Mouse (Mus musculus): ENCODE data around the gene Zcchc8. TPM values are rescaled to one million over a fixed set of nuclear protein-coding genes. Genes with fewer than 3 reads are reported as not detected.

Zcchc8 gene
- polyA plus RNA-seq, 1 experiment = 59.7 TPM

DNA sequence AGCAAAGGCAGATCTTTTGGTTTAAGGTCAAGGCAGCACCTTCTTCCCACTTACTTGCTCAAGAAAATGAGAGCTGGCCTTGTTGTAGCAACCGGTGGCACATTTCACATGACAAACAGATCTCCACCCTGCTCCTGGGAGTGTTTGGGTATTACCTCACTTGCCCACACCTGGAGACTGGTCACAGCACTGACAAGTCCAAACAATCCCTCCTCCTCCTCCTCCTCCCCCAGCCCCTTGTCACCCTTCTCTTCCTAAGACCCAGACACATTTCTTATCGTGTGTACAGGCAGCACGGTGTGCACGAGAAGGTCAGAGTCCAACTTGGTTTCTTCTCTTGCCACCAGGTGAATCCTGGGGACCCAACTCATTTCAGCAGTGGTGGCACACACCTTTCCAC lies 23.9 kb downstream of the Zcchc8 start:
- Histone ChIP-seq H3K4me3 (replicated peaks; ENCODE audit: control insufficient read depth, low read depth, low read length) (no peak overlapping the region), H3K27ac (ENCODE audit: control insufficient read depth, insufficient read depth, low read depth, low read length, poor library complexity) (no peak overlapping the region), H3K4me1 (ENCODE audit: control insufficient read depth, insufficient read depth, low read length) (no peaks in the 10 kb centered on the region)
- 88% methylated on average over 4 of the region's 4 CpGs for WGBS
- TF ChIP-seq POLR2A (IDR thresholded peaks at IDR 0.05; ENCODE audit: borderline replicate concordance, control insufficient read depth, low read depth, low read length) (no peak), CTCF (IDR thresholded peaks at IDR 0.05; ENCODE audit: control insufficient read depth, insufficient read depth, low read length) (no peak)

- no peak overlapping the region for H3K4me3 ChIP-seq (replicated peaks; ENCODE audit: control insufficient read depth, low read depth, low read length)
- H3K27ac ChIP-seq (ENCODE audit: control insufficient read depth, insufficient read depth, low read depth, low read length, poor library complexity) = no peak overlapping the region
- H3K4me1 ChIP-seq (ENCODE audit: control insufficient read depth, insufficient read depth, low read length) = no peaks in the 10 kb centered on the region
- TF ChIP-seq CTCF (IDR thresholded peaks at IDR 0.05; ENCODE audit: control insufficient read depth, insufficient read depth, low read length) (no peak), POLR2A (IDR thresholded peaks at IDR 0.05; ENCODE audit: borderline replicate concordance, control insufficient read depth, low read depth, low read length) (no peak)
- WGBS = 78% methylated on average over 7 of the region's 7 CpGs
Observed at GRCm38 (mm10) chr5:123696244-123696643, 24.7 kb downstream of the Zcchc8 start.

GRCm38 (mm10) chr5:123694468-123694867 lies 26.4 kb downstream of the Zcchc8 start:
- WGBS = 54% methylated on average over 6 of the region's 6 CpGs
- Histone ChIP-seq H3K27ac (ENCODE audit: control insufficient read depth, insufficient read depth, low read depth, low read length, poor library complexity) (no peak overlapping the region), H3K4me1 (ENCODE audit: control insufficient read depth, insufficient read depth, low read length) (no peaks in the 10 kb centered on the region), H3K4me3 (replicated peaks; ENCODE audit: control insufficient read depth, low read depth, low read length) (no peak overlapping the region)
- TF ChIP-seq POLR2A (IDR thresholded peaks at IDR 0.05; ENCODE audit: borderline replicate concordance, control insufficient read depth, low read depth, low read length) (no peak), CTCF (IDR thresholded peaks at IDR 0.05; ENCODE audit: control insufficient read depth, insufficient read depth, low read length) (no peak)

DNA sequence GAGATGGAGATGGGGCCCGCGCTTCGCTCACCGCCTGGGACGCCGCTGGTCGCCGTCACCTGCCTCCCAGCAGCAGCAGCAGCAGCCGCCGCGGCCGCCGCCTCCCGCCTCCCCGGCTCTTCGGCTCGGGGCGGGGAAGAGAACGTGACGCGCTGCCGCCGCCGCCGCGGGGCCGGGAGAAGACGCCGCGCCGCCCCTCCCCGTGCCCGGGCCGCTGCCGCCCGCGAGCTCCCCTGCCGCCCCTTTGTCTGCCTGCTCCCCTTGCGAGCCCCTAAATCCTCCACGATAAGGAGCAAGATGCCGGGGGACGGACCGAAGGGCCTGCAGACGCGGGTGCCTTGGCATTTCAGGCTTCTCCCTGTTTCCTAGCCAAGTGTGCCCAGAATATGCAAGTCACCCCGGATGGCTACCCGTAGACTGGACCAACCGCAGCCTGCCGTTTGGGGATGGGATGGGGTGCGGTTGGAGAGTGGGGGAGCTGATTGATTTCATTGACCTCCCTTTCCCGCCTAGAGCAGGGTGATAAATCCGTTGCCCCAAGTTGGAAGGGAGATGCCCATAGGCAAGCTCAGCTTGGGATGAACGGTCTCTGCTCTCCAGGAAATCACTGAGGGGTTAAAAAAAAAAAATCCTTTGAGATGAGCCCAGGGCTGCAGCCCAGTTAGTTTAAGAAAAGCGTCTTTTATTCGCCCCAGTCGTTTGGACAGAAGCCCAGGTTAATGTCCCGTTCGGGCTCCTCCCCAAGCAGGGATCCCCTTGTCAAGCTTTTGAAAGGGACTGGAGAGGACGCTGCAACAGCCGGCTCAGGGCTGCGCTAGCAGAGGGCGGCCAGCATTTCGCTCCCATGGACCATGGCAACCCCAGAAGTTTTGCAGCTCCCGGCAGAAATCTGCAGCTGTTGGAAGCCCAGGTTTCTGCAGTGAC lies 36.4 kb downstream of the Zcchc8 start, which contains the start of gene Clip1:
Gene Clip1, minus strand, starts transcription at position 398 of the 924 bp plus-strand sequence.
- WGBS = 1% methylated on average over 63 of the region's 64 CpGs
- Histone ChIP-seq H3K4me3 (replicated peaks; ENCODE audit: control insufficient read depth, low read depth, low read length) (peak within 1 kb of the TSS; percentile 87), H3K4me1 (ENCODE audit: control insufficient read depth, insufficient read depth, low read length) (peaks cover 5% of the 10 kb centered on the region; the same call in 1 of the 2 replicates), H3K27ac (ENCODE audit: control insufficient read depth, insufficient read depth, low read depth, low read length, poor library complexity) (peak within 1 kb of the TSS; percentile 98)
- peak; percentile 31; the same call in 1 of the 2 replicates for TF ChIP-seq POLR2A (IDR thresholded peaks at IDR 0.05; ENCODE audit: borderline replicate concordance, control insufficient read depth, low read depth, low read length)
- no peak for TF ChIP-seq CTCF (IDR thresholded peaks at IDR 0.05; ENCODE audit: control insufficient read depth, insufficient read depth, low read length)

- Histone ChIP-seq H3K4me3 (replicated peaks; ENCODE audit: control insufficient read depth, low read depth, low read length) (peak overlapping the region; percentile 87), H3K4me1 (ENCODE audit: control insufficient read depth, insufficient read depth, low read length) (peaks cover 5% of the 10 kb centered on the region; the same call in 1 of the 2 replicates), H3K27ac (ENCODE audit: control insufficient read depth, insufficient read depth, low read depth, low read length, poor library complexity) (peak overlapping the region; percentile 98)
- WGBS = under 1% methylated on average over 92 of the region's 92 CpGs
- no peak for TF ChIP-seq POLR2A (IDR thresholded peaks at IDR 0.05; ENCODE audit: borderline replicate concordance, control insufficient read depth, low read depth, low read length)
- no peak for TF ChIP-seq CTCF (IDR thresholded peaks at IDR 0.05; ENCODE audit: control insufficient read depth, insufficient read depth, low read length)
Observed at GRCm38 (mm10) chr5:123683377-123684220, 37.3 kb downstream of the Zcchc8 start.

DNA sequence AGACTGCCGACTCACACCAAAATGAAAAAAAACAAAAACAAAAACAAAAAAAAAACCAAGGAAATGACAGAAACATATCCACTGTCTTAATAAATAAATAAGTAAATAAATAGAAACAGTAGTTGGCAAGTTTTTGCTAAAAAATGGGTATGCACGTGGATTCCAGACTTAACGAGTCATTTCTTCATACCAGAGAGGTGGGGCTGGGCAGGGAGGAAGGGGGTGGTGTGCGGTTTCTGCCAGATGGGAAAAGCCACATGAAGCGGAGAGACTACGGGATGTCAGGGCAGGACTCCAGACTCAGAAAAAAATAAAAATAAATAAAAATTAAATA lies 37.9 kb downstream of the Zcchc8 start:
- Histone ChIP-seq H3K27ac (ENCODE audit: control insufficient read depth, insufficient read depth, low read depth, low read length, poor library complexity) (no peak overlapping the region; the same call in 1 of the 2 replicates), H3K4me3 (replicated peaks; ENCODE audit: control insufficient read depth, low read depth, low read length) (peak overlapping the region; percentile 56), H3K4me1 (ENCODE audit: control insufficient read depth, insufficient read depth, low read length) (peaks cover 5% of the 10 kb centered on the region; the same call in 1 of the 2 replicates)
- WGBS = 0% methylated on average over 6 of the region's 6 CpGs
- TF ChIP-seq CTCF (IDR thresholded peaks at IDR 0.05; ENCODE audit: control insufficient read depth, insufficient read depth, low read length) (no peak), POLR2A (IDR thresholded peaks at IDR 0.05; ENCODE audit: borderline replicate concordance, control insufficient read depth, low read depth, low read length) (no peak)

- WGBS = 2% methylated on average over 4 of the region's 4 CpGs
- H3K4me1 ChIP-seq (ENCODE audit: control insufficient read depth, insufficient read depth, low read length) = peaks cover 5% of the 10 kb centered on the region; the same call in 1 of the 2 replicates
- peak overlapping the region; percentile 3 for H3K4me3 ChIP-seq (replicated peaks; ENCODE audit: control insufficient read depth, low read depth, low read length)
- TF ChIP-seq CTCF (IDR thresholded peaks at IDR 0.05; ENCODE audit: control insufficient read depth, insufficient read depth, low read length) = no peak
- no peak for TF ChIP-seq POLR2A (IDR thresholded peaks at IDR 0.05; ENCODE audit: borderline replicate concordance, control insufficient read depth, low read depth, low read length)
- H3K27ac ChIP-seq (ENCODE audit: control insufficient read depth, insufficient read depth, low read depth, low read length, poor library complexity) = peak overlapping the region; percentile 33; the same call in 1 of the 2 replicates
Observed at GRCm38 (mm10) chr5:123682372-123682771, 38.5 kb downstream of the Zcchc8 start.
